Mouse (Mus musculus) hindbrain, embryonic 11.5 days (tissue): ENCODE data around the gene C1qa. TPM values are rescaled to one million over a fixed set of nuclear protein-coding genes. Genes with fewer than 3 reads are reported as not detected.

ENCODE experiments used
- ATAC-seq: fragments of 200-750 bp; cut with Nextera tagmentation; 2 replicates; pipeline ENCODE4 v1.8.0; 2017; ENCODE audit warnings: mild to moderate bottlenecking, moderate TSS enrichment, moderate library complexity; ENCODE audit not compliant: low FRiP score
- DNase-seq: peaks from one replicate; pipeline ENCODE4 v3.0.0-alpha.2; 2015; ENCODE audit warnings: low spot score
- H3K27ac ChIP-seq: fragments of 300-500 bp; sonication (generic); 2 replicates; pipeline ENCODE4 v1.5.1; 2014; ENCODE audit warnings: mild to moderate bottlenecking, low read depth, low read length
- H3K27me3 ChIP-seq: fragments of 300-500 bp; sonication (generic); 2 replicates; pipeline ENCODE4 v1.6.1; 2014; ENCODE audit warnings: mild to moderate bottlenecking, low read length, moderate library complexity, mixed read lengths; ENCODE audit not compliant: control insufficient read depth, insufficient read depth
- H3K36me3 ChIP-seq: fragments of 300-500 bp; sonication (generic); 2 replicates; pipeline ENCODE4 v1.6.1; 2014; ENCODE audit warnings: mild to moderate bottlenecking, low read length, moderate library complexity, mixed read lengths; ENCODE audit not compliant: control insufficient read depth, insufficient read depth
- H3K4me1 ChIP-seq: fragments of 300-500 bp; sonication (generic); replicated peaks from 2 replicates; pipeline ENCODE4 v1.6.1; 2014; ENCODE audit warnings: low read length, mixed read lengths; ENCODE audit not compliant: control insufficient read depth, insufficient read depth
- H3K4me2 ChIP-seq: fragments of 300-500 bp; sonication (generic); replicated peaks from 2 replicates; pipeline ENCODE4 v1.6.1; 2014; ENCODE audit warnings: mild to moderate bottlenecking, low read depth, low read length
- H3K4me3 ChIP-seq: fragments of 300-500 bp; sonication (generic); 2 replicates; pipeline ENCODE4 v1.5.1; 2014; ENCODE audit warnings: low read depth, low read length
- H3K9ac ChIP-seq: fragments of 300-500 bp; sonication (generic); 2 replicates; pipeline ENCODE4 v1.6.1; 2014; ENCODE audit warnings: low read depth, low read length
- H3K9me3 ChIP-seq: fragments of 300-500 bp; sonication (generic); 2 replicates; pipeline ENCODE4 v1.6.1; 2016; ENCODE audit warnings: low read length; ENCODE audit not compliant: control insufficient read depth
- WGBS: fragments of 180-500 bp; shearing (Covaris S2); extraction: QIAGEN DNeasy Blood & Tissue Kit; methylation state at CpG from one replicate; pipeline ENCODE4 v1.1.7; 2014; 5-methylcytosine and 5-hydroxymethylcytosine counted together
- polyA plus RNA-seq: library from polyadenylated mRNA; unstranded; fragments of >200 nt; fragmentation: Nextera tagmentation; extraction: Ambion mirVana; gene quantifications from 2 replicates; pipeline ENCODE4 v1.2.1, GENCODE M21; 2014

Gene C1qa
- polyA plus RNA-seq, 1 experiment from 2014 or later: 14.3 TPM

GRCm38 (mm10) chr4:136894821-136895220 lies 3.8 kb downstream of the C1qa start:
- Histone ChIP-seq H3K9ac (no peak overlapping the region), H3K36me3 (no peaks in the 10 kb centered on the region), H3K27ac (no peak overlapping the region), H3K4me1 (no peaks in the 10 kb centered on the region; the same call in 1 of the 2 replicates), H3K9me3 (no peaks in the 10 kb centered on the region), H3K4me3 (no peak overlapping the region), H3K4me2 (no peak overlapping the region), H3K27me3 (peaks cover 23% of the 10 kb centered on the region)
- ATAC-seq (no peak), DNase-seq (no peak)
- 75% methylated on average over 4 of the region's 4 CpGs for WGBS

GRCm38 (mm10) chr4:136893691-136894543 lies 4.7 kb downstream of the C1qa start:
- H3K4me1 ChIP-seq: no peaks in the 10 kb centered on the region; the same call in 1 of the 2 replicates
- H3K27ac ChIP-seq: no peak overlapping the region
- H3K9me3 ChIP-seq: no peaks in the 10 kb centered on the region
- H3K9ac ChIP-seq: no peak overlapping the region
- 6% methylated on average over 9 of the region's 9 CpGs for WGBS
- peaks cover 23% of the 10 kb centered on the region for H3K27me3 ChIP-seq
- H3K4me2 ChIP-seq: no peak overlapping the region
- peak; percentile 75 for DNase-seq
- peak; percentile 30; the same call in 1 of the 2 replicates for ATAC-seq
- no peak overlapping the region for H3K4me3 ChIP-seq
- no peaks in the 10 kb centered on the region for H3K36me3 ChIP-seq

DNA sequence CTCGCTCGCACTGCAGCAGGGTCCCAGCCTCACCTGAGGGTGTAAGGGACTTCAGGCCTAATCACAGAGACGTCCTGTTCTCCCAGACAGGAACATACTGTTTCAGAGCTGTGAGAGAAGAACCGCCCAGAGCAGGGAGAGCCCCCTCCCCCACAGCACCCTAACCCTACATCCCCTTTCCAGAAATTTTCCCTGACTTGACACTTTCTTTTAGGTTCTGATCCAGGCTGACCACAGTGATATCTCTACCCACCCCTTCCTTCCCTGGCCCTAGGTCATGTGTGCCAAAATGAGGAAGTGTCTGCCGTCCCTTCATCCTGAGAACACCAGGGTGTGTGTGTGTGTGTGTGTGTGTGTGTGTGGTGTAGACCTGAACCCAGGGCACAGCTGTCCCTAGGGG lies 5.8 kb downstream of the C1qa start, which contains the start of gene C1qc:
C1qc (minus strand) TSS at position 255 of the 400 bp plus-strand sequence.
- DNase-seq (no peak), ATAC-seq (no peak)
- Histone ChIP-seq H3K27me3 (peaks cover 23% of the 10 kb centered on the region), H3K4me3 (no peak within 1 kb of the TSS), H3K4me1 (no peaks in the 10 kb centered on the region), H3K36me3 (no peaks in the 10 kb centered on the region), H3K9ac (no peak within 1 kb of the TSS), H3K4me2 (no peak within 1 kb of the TSS), H3K27ac (no peak within 1 kb of the TSS), H3K9me3 (no peaks in the 10 kb centered on the region)
- WGBS: 56% methylated on average over 5 of the region's 5 CpGs

DNA sequence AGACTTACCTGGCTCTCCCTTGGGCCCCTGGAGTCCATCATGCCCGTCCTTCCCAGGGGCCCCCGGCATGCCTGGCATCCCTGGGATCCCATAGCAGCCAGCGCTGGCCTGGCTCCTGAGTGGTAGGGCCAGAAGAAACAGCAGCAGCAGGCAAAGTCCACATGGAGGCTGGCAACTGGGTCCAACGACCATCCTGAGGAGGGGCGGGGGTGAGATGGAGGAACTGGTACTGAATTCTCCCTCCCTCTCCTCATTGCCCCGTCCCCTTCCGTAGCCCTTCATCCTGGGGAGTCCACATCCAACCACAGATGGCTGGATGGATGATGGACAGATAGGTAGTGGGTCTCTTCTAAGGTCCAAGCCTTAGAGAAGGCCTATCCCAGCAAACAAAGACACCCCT lies 6.2 kb downstream of the C1qa start:
- no peak for DNase-seq
- no peaks in the 10 kb centered on the region for H3K36me3 ChIP-seq
- no peaks in the 10 kb centered on the region for H3K9me3 ChIP-seq
- peaks cover 23% of the 10 kb centered on the region for H3K27me3 ChIP-seq
- H3K4me3 ChIP-seq: no peak overlapping the region
- no peak overlapping the region for H3K9ac ChIP-seq
- no peak overlapping the region for H3K27ac ChIP-seq
- ATAC-seq: no peak
- no peak overlapping the region for H3K4me2 ChIP-seq
- no peaks in the 10 kb centered on the region for H3K4me1 ChIP-seq
- 65% methylated on average over 7 of the region's 7 CpGs for WGBS

- no peak overlapping the region for H3K4me2 ChIP-seq
- no peaks in the 10 kb centered on the region for H3K4me1 ChIP-seq
- DNase-seq: no peak
- no peak overlapping the region for H3K9ac ChIP-seq
- ATAC-seq: no peak
- WGBS: 77% methylated on average over 4 of the region's 4 CpGs
- H3K4me3 ChIP-seq: no peak overlapping the region
- H3K27me3 ChIP-seq: peaks cover 16% of the 10 kb centered on the region
- no peaks in the 10 kb centered on the region for H3K9me3 ChIP-seq
- H3K36me3 ChIP-seq: no peaks in the 10 kb centered on the region
- H3K27ac ChIP-seq: no peak overlapping the region
These were observed 7.5 kb downstream of the C1qa start for GRCm38 (mm10) chr4:136891115-136891514.

- Histone ChIP-seq H3K4me3 (no peak overlapping the region), H3K27ac (no peak overlapping the region), H3K27me3 (peaks cover 7% of the 10 kb centered on the region), H3K4me2 (no peak overlapping the region), H3K36me3 (no peaks in the 10 kb centered on the region), H3K9ac (no peak overlapping the region), H3K9me3 (no peaks in the 10 kb centered on the region), H3K4me1 (no peaks in the 10 kb centered on the region)
- DNase-seq: no peak
- no peak for ATAC-seq
- WGBS: 85% methylated on average over 15 of the region's 15 CpGs
These were observed 8.6 kb downstream of the C1qa start for GRCm38 (mm10) chr4:136889981-136890380.

- no peak for ATAC-seq
- 70% methylated on average over 5 of the region's 5 CpGs for WGBS
- Histone ChIP-seq H3K9me3 (no peaks in the 10 kb centered on the region), H3K27ac (no peak overlapping the region), H3K36me3 (no peaks in the 10 kb centered on the region), H3K4me3 (no peak overlapping the region), H3K27me3 (0 out of 2 replicates have a peak, but pooled peaks cover 2% of the 10 kb centered on the region), H3K4me1 (no peaks in the 10 kb centered on the region), H3K4me2 (no peak overlapping the region), H3K9ac (no peak overlapping the region)
- no peak for DNase-seq
These were observed 10.9 kb downstream of the C1qa start for GRCm38 (mm10) chr4:136887714-136888113.

GRCm38 (mm10) chr4:136886101-136886500 lies 12.5 kb downstream of the C1qa start, which contains the start of gene C1qb:
C1qb (minus strand) TSS chr4:136886187.
- Histone ChIP-seq H3K9me3 (no peaks in the 10 kb centered on the region), H3K27me3 (no peaks in the 10 kb centered on the region), H3K4me3 (no peak within 1 kb of the TSS), H3K27ac (no peak within 1 kb of the TSS), H3K4me1 (no peaks in the 10 kb centered on the region), H3K9ac (peak within 1 kb of the TSS; percentile 11; the same call in 1 of the 2 replicates), H3K36me3 (no peaks in the 10 kb centered on the region), H3K4me2 (no peak within 1 kb of the TSS)
- DNase-seq: no peak
- 75% methylated on average over 7 of the region's 7 CpGs for WGBS
- ATAC-seq: no peak

DNA sequence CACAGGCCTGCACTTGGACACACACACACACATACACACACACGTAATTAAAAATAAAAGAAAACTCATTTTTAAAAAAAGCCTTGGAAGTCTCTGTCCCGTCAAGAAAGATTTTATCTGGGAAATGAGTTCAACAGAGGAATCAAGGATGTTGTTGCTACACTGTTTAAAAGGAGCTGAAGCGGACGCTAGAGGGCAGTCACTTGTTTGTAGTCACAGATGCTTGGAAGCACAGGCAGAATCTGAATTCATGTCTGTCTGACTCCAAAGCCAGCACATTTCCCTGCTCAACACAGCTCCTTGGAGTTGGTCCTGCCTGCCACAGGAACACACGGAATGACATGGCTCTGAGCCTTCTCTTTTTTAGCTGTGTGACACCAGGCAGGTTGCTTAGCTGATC lies 20.0 kb downstream of the C1qa start:
- Histone ChIP-seq H3K9me3 (no peaks in the 10 kb centered on the region), H3K4me2 (no peak overlapping the region), H3K27ac (no peak overlapping the region), H3K4me1 (no peaks in the 10 kb centered on the region), H3K9ac (no peak overlapping the region), H3K4me3 (no peak overlapping the region), H3K36me3 (no peaks in the 10 kb centered on the region), H3K27me3 (no peaks in the 10 kb centered on the region)
- no peak for DNase-seq
- no peak for ATAC-seq
- 20% methylated on average over 5 of the region's 5 CpGs for WGBS
